Mouse (Mus musculus): ENCODE measurements around the gene Wnk4. TPM values are rescaled to one million over a fixed set of nuclear protein-coding genes. Genes with fewer than 3 reads are reported as not detected.
"Not testable (repeated sequence)": the region's sequence is repeated elsewhere in the genome, so short reads cannot be mapped to it uniquely, and the experiment has no call there.

Wnk4 gene
- polyA plus RNA-seq, 1 experiment from 2014 or later: 21.9 TPM

- WGBS: 91% methylated on average over 11 of the region's 11 CpGs
- H3K4me2 ChIP-seq (replicated peaks; ENCODE audit: low read depth, low read length); H3K27me3 ChIP-seq (ENCODE audit: control insufficient read depth, insufficient read depth, low read length); H3K4me3 ChIP-seq (ENCODE audit: low read depth, low read length); H3K4me1 ChIP-seq (ENCODE audit: control insufficient read depth, insufficient read depth, low read length); H3K27ac ChIP-seq (ENCODE audit: low read length); H3K9ac ChIP-seq (replicated peaks; ENCODE audit: low read depth, low read length); H3K9me3 ChIP-seq (ENCODE audit: control insufficient read depth, low read depth, low read length); ATAC-seq (ENCODE audit: insufficient number of reproducible peaks, insufficient read depth, low FRiP score, low read depth): not testable (repeated sequence)
- H3K36me3 ChIP-seq (ENCODE audit: control insufficient read depth, insufficient read depth, low read length): peaks cover 49% of the 10 kb centered on the region
These were observed 64.8 kb downstream of the Wnk4 start for GRCm38 (mm10) chr11:101325201-101325600.

GRCm38 (mm10) chr11:101326147-101326546 lies 65.8 kb downstream of the Wnk4 start:
- Histone ChIP-seq H3K4me3 (ENCODE audit: low read depth, low read length) (no peak overlapping the region), H3K4me1 (ENCODE audit: control insufficient read depth, insufficient read depth, low read length) (0 out of 2 replicates have a peak, but pooled peaks cover 3% of the 10 kb centered on the region), H3K9ac (replicated peaks; ENCODE audit: low read depth, low read length) (no peak overlapping the region), H3K9me3 (ENCODE audit: control insufficient read depth, low read depth, low read length) (no peaks in the 10 kb centered on the region), H3K36me3 (ENCODE audit: control insufficient read depth, insufficient read depth, low read length) (peaks cover 40% of the 10 kb centered on the region), H3K4me2 (replicated peaks; ENCODE audit: low read depth, low read length) (no peak overlapping the region), H3K27me3 (ENCODE audit: control insufficient read depth, insufficient read depth, low read length) (no peaks in the 10 kb centered on the region), H3K27ac (ENCODE audit: low read length) (no peak overlapping the region)
- 83% methylated on average over 11 of the region's 11 CpGs for WGBS
- no peak for ATAC-seq (ENCODE audit: insufficient number of reproducible peaks, insufficient read depth, low FRiP score, low read depth)

Other genes with a start within 250 kb of the Wnk4 start
- 11.2 and 14.2 TPM in 2 replicates for gene Naglu, start 190.6 kb upstream of the Wnk4 start, polyA plus RNA-seq (2014; fragmentation: Nextera tagmentation; extraction: Ambion mirVana)
- gene Hsd17b1, start 182.2 kb upstream of the Wnk4 start, polyA plus RNA-seq (2014; fragmentation: Nextera tagmentation; extraction: Ambion mirVana): not detected in 2 replicates
- 37.9 and 41.3 TPM in 2 replicates for gene Coasy, start 178.0 kb upstream of the Wnk4 start, polyA plus RNA-seq (2014; fragmentation: Nextera tagmentation; extraction: Ambion mirVana)
- 36.7 and 46.0 TPM in 2 replicates for gene Mlx, start 173.3 kb upstream of the Wnk4 start, polyA plus RNA-seq (2014; fragmentation: Nextera tagmentation; extraction: Ambion mirVana)
- gene Psmc3ip, start 165.1 kb upstream of the Wnk4 start, polyA plus RNA-seq (2014; fragmentation: Nextera tagmentation; extraction: Ambion mirVana): 29.7 and 36.4 TPM in 2 replicates
- 8.0 and 9.1 TPM in 2 replicates for gene Retreg3, start 140.7 kb upstream of the Wnk4 start, polyA plus RNA-seq (2014; fragmentation: Nextera tagmentation; extraction: Ambion mirVana)
- gene Tubg1, start 140.6 kb upstream of the Wnk4 start, polyA plus RNA-seq (2014; fragmentation: Nextera tagmentation; extraction: Ambion mirVana): 70.5 and 70.9 TPM in 2 replicates
- 3.6 and 4.5 TPM in 2 replicates for gene Tubg2, start 104.7 kb upstream of the Wnk4 start, polyA plus RNA-seq (2014; fragmentation: Nextera tagmentation; extraction: Ambion mirVana)
- gene Cntnap1, start 90.0 kb upstream of the Wnk4 start, polyA plus RNA-seq (2014; fragmentation: Nextera tagmentation; extraction: Ambion mirVana): 2.1 and 2.2 TPM in 2 replicates
- 25.6 and 26.0 TPM in 2 replicates for gene Plekhh3, start 89.2 kb upstream of the Wnk4 start, polyA plus RNA-seq (2014; fragmentation: Nextera tagmentation; extraction: Ambion mirVana)
- 0.14 and 0.33 TPM in 2 replicates for gene Ccr10, start 85.1 kb upstream of the Wnk4 start, polyA plus RNA-seq (2014; fragmentation: Nextera tagmentation; extraction: Ambion mirVana)
- gene Ezh1, start 34.1 kb upstream of the Wnk4 start, polyA plus RNA-seq (2014; fragmentation: Nextera tagmentation; extraction: Ambion mirVana): 17.7 and 19.1 TPM in 2 replicates
- gene Ramp2, start 14.5 kb upstream of the Wnk4 start, polyA plus RNA-seq (2014; fragmentation: Nextera tagmentation; extraction: Ambion mirVana): 123 and 128 TPM in 2 replicates
- gene Vps25, start 6.9 kb upstream of the Wnk4 start, polyA plus RNA-seq (2014; fragmentation: Nextera tagmentation; extraction: Ambion mirVana): 153 and 154 TPM in 2 replicates
- gene Cntd1, start 18.4 kb downstream of the Wnk4 start, polyA plus RNA-seq (2014; fragmentation: Nextera tagmentation; extraction: Ambion mirVana): 0.87 and 1.6 TPM in 2 replicates
- 207 and 215 TPM in 2 replicates for gene Coa3, start 18.5 kb downstream of the Wnk4 start, polyA plus RNA-seq (2014; fragmentation: Nextera tagmentation; extraction: Ambion mirVana)
- 140 and 144 TPM in 2 replicates for gene Becn1, start 41.7 kb downstream of the Wnk4 start, polyA plus RNA-seq (2014; fragmentation: Nextera tagmentation; extraction: Ambion mirVana)
- gene Psme3, start 55.6 kb downstream of the Wnk4 start, polyA plus RNA-seq (2014; fragmentation: Nextera tagmentation; extraction: Ambion mirVana): 84.6 and 96.2 TPM in 2 replicates
- 1.3 and 1.8 TPM in 2 replicates for gene Aoc2, start 64.5 kb downstream of the Wnk4 start, polyA plus RNA-seq (2014; fragmentation: Nextera tagmentation; extraction: Ambion mirVana)
- gene Aoc3, start 70.0 kb downstream of the Wnk4 start, polyA plus RNA-seq (2014; fragmentation: Nextera tagmentation; extraction: Ambion mirVana): 3.2 TPM in 2 replicates
- not detected in 2 replicates for gene G6pc, start 107.0 kb downstream of the Wnk4 start, polyA plus RNA-seq (2014; fragmentation: Nextera tagmentation; extraction: Ambion mirVana)
- gene Aarsd1, start 157.0 kb downstream of the Wnk4 start, polyA plus RNA-seq (2014; fragmentation: Nextera tagmentation; extraction: Ambion mirVana): 69.6 and 74.0 TPM in 2 replicates
- 8.5 and 9.8 TPM in 2 replicates for gene Gm27029, start 164.2 kb downstream of the Wnk4 start, polyA plus RNA-seq (2014; fragmentation: Nextera tagmentation; extraction: Ambion mirVana)
- gene Rundc1, start 164.5 kb downstream of the Wnk4 start, polyA plus RNA-seq (2014; fragmentation: Nextera tagmentation; extraction: Ambion mirVana): 12.0 and 13.5 TPM in 2 replicates
- 18.0 and 24.1 TPM in 2 replicates for gene Ptges3l, start 164.8 kb downstream of the Wnk4 start, polyA plus RNA-seq (2014; fragmentation: Nextera tagmentation; extraction: Ambion mirVana)
- gene Rpl27, start 181.7 kb downstream of the Wnk4 start, polyA plus RNA-seq (2014; fragmentation: Nextera tagmentation; extraction: Ambion mirVana): 373 and 398 TPM in 2 replicates
- 22.4 and 23.0 TPM in 2 replicates for gene Ifi35, start 187.8 kb downstream of the Wnk4 start, polyA plus RNA-seq (2014; fragmentation: Nextera tagmentation; extraction: Ambion mirVana)
- gene Rnd2, start 204.4 kb downstream of the Wnk4 start, polyA plus RNA-seq (2014; fragmentation: Nextera tagmentation; extraction: Ambion mirVana): 11.6 and 14.2 TPM in 2 replicates
- 47.6 and 52.7 TPM in 2 replicates for gene Vat1, start 205.7 kb downstream of the Wnk4 start, polyA plus RNA-seq (2014; fragmentation: Nextera tagmentation; extraction: Ambion mirVana)